Mouse (Mus musculus): Measurements from ENCODE around the gene Tnks2. TPM values are rescaled to one million over a fixed set of nuclear protein-coding genes. Genes with fewer than 3 reads are reported as not detected.

The Tnks2 gene
- polyA plus RNA-seq, 1 experiment from 2014 or later: 69.1 TPM

DNA sequence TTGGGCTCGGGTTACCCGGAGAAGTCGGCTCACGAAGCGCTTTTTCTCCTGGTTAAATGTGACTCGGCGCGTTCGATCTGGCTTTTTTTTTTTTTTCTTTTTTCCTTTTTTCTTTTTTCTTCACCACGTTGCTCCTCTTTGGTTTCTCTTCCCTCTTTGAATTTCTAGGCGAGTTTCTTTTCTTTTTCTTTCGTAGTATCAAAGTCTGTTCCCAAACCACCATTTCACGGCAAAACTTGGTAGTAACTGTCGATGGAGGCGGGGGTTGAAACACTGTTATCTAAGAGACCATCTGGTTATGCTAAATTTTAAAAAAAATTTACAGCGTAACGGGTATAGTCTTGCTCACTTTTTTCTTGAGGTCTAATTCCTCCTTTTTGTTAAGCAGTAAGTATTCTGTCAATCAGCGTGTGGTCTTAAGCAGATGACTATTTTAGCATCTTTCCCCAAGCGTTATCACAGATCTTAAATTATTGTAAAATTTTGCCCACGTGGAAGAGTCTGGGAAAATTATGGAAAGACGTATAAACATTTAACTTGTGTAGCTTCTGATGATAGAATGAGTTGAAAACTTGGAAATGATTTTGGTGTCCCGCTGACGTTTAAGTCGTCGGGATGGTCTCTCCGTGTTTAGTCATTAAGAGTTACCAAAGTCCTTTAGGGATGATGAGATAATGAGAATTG lies 92.7 kb downstream of the Tnks2 start:
- Histone ChIP-seq H3K9ac (replicated peaks; ENCODE audit: low read depth, low read length) (peak overlapping the region; percentile 88), H3K9me3 (ENCODE audit: control insufficient read depth, low read depth, low read length) (no peaks in the 10 kb centered on the region), H3K4me1 (ENCODE audit: control insufficient read depth, insufficient read depth, low read length) (peaks cover 7% of the 10 kb centered on the region; the same call in 1 of the 2 replicates), H3K36me3 (ENCODE audit: control insufficient read depth, insufficient read depth, low read length) (no peaks in the 10 kb centered on the region), H3K4me3 (ENCODE audit: low read depth, low read length) (peak overlapping the region; percentile 87), H3K27ac (ENCODE audit: low read length) (peak overlapping the region; percentile 93), H3K4me2 (replicated peaks; ENCODE audit: low read depth, low read length) (peak overlapping the region; percentile 61), H3K27me3 (ENCODE audit: control insufficient read depth, insufficient read depth, low read length) (no peaks in the 10 kb centered on the region)
- no peak for ATAC-seq (ENCODE audit: insufficient number of reproducible peaks, insufficient read depth, low FRiP score, low read depth)
- WGBS: under 1% methylated on average over 26 of the region's 26 CpGs

GRCm38 (mm10) chr19:36927800-36928361 lies 93.8 kb downstream of the Tnks2 start:
- peaks cover 7% of the 10 kb centered on the region; the same call in 1 of the 2 replicates for H3K4me1 ChIP-seq (ENCODE audit: control insufficient read depth, insufficient read depth, low read length)
- WGBS: 76% methylated on average over 6 of the region's 6 CpGs
- no peaks in the 10 kb centered on the region for H3K27me3 ChIP-seq (ENCODE audit: control insufficient read depth, insufficient read depth, low read length)
- H3K9ac ChIP-seq (replicated peaks; ENCODE audit: low read depth, low read length): no peak overlapping the region
- no peak overlapping the region; the same call in 1 of the 2 replicates for H3K4me3 ChIP-seq (ENCODE audit: low read depth, low read length)
- no peak overlapping the region for H3K27ac ChIP-seq (ENCODE audit: low read length)
- peak overlapping the region; percentile 61; the same call in 1 of the 2 replicates for H3K4me2 ChIP-seq (replicated peaks; ENCODE audit: low read depth, low read length)
- ATAC-seq (ENCODE audit: insufficient number of reproducible peaks, insufficient read depth, low FRiP score, low read depth): no peak
- H3K36me3 ChIP-seq (ENCODE audit: control insufficient read depth, insufficient read depth, low read length): no peaks in the 10 kb centered on the region
- H3K9me3 ChIP-seq (ENCODE audit: control insufficient read depth, low read depth, low read length): no peaks in the 10 kb centered on the region

GRCm38 (mm10) chr19:36929816-36930215 lies 95.8 kb downstream of the Tnks2 start:
- Histone ChIP-seq H3K4me1 (ENCODE audit: control insufficient read depth, insufficient read depth, low read length) (peaks cover 7% of the 10 kb centered on the region; the same call in 1 of the 2 replicates), H3K36me3 (ENCODE audit: control insufficient read depth, insufficient read depth, low read length) (no peaks in the 10 kb centered on the region), H3K27ac (ENCODE audit: low read length) (no peak overlapping the region), H3K9me3 (ENCODE audit: control insufficient read depth, low read depth, low read length) (no peaks in the 10 kb centered on the region), H3K27me3 (ENCODE audit: control insufficient read depth, insufficient read depth, low read length) (no peaks in the 10 kb centered on the region), H3K4me2 (replicated peaks; ENCODE audit: low read depth, low read length) (no peak overlapping the region), H3K4me3 (ENCODE audit: low read depth, low read length) (no peak overlapping the region), H3K9ac (replicated peaks; ENCODE audit: low read depth, low read length) (no peak overlapping the region)
- ATAC-seq (ENCODE audit: insufficient number of reproducible peaks, insufficient read depth, low FRiP score, low read depth): no peak

DNA sequence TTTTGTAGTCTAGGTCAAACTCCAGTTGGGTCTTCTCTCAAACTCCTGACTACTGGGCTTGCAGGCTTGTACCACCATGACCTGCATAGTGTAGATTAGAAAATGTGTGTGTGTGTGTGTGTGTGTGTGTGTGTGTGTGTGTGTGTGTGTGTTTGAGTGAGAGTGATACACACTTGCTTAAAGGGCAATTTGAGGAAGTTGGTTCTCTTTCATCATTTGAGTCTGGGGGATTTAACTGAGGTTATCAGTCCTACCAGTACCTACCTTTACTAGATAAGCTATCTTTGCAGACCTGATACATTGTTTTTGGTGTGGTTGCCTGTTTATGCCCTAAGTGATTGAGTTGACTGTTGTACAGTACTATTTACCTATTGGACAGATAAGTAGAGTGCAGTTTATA lies 98.1 kb downstream of the Tnks2 start:
- Histone ChIP-seq H3K9ac (replicated peaks; ENCODE audit: low read depth, low read length) (no peak overlapping the region), H3K4me1 (ENCODE audit: control insufficient read depth, insufficient read depth, low read length) (peaks cover 5% of the 10 kb centered on the region; the same call in 1 of the 2 replicates), H3K4me2 (replicated peaks; ENCODE audit: low read depth, low read length) (no peak overlapping the region), H3K36me3 (ENCODE audit: control insufficient read depth, insufficient read depth, low read length) (no peaks in the 10 kb centered on the region), H3K9me3 (ENCODE audit: control insufficient read depth, low read depth, low read length) (no peaks in the 10 kb centered on the region), H3K4me3 (ENCODE audit: low read depth, low read length) (no peak overlapping the region), H3K27me3 (ENCODE audit: control insufficient read depth, insufficient read depth, low read length) (no peaks in the 10 kb centered on the region), H3K27ac (ENCODE audit: low read length) (no peak overlapping the region)
- no peak for ATAC-seq (ENCODE audit: insufficient number of reproducible peaks, insufficient read depth, low FRiP score, low read depth)

DNA sequence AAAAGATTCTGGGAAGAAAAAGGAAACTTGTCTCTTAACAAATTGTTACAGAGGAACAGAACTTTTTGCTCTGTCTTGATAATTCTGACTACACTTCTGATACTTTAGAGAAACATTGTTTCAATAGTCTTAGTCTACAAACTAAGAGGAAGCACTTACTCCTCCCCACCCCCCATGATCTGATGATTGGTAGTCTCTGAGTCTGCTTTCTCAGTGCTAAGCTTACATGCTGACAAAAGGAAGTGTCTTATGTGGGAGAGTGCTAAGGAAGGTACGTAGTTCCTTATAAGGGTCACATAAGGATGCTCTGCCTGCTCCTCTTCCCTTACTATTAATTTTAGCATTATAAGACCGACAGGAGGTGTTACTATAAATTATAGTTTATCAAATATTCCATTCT lies 98.6 kb downstream of the Tnks2 start:
- no peak overlapping the region for H3K4me3 ChIP-seq (ENCODE audit: low read depth, low read length)
- no peaks in the 10 kb centered on the region for H3K9me3 ChIP-seq (ENCODE audit: control insufficient read depth, low read depth, low read length)
- no peak overlapping the region for H3K27ac ChIP-seq (ENCODE audit: low read length)
- no peak for ATAC-seq (ENCODE audit: insufficient number of reproducible peaks, insufficient read depth, low FRiP score, low read depth)
- H3K9ac ChIP-seq (replicated peaks; ENCODE audit: low read depth, low read length): no peak overlapping the region
- no peaks in the 10 kb centered on the region for H3K36me3 ChIP-seq (ENCODE audit: control insufficient read depth, insufficient read depth, low read length)
- 80% methylated on average over 2 of the region's 2 CpGs for WGBS
- H3K4me1 ChIP-seq (ENCODE audit: control insufficient read depth, insufficient read depth, low read length): peaks cover under 1% of the 10 kb centered on the region; the same call in 1 of the 2 replicates
- H3K27me3 ChIP-seq (ENCODE audit: control insufficient read depth, insufficient read depth, low read length): no peaks in the 10 kb centered on the region
- H3K4me2 ChIP-seq (replicated peaks; ENCODE audit: low read depth, low read length): no peak overlapping the region

GRCm38 (mm10) chr19:36936285-36936684 lies 102.3 kb downstream of the Tnks2 start:
- Histone ChIP-seq H3K27ac (ENCODE audit: low read length) (no peak overlapping the region), H3K27me3 (ENCODE audit: control insufficient read depth, insufficient read depth, low read length) (no peaks in the 10 kb centered on the region), H3K4me1 (ENCODE audit: control insufficient read depth, insufficient read depth, low read length) (no peaks in the 10 kb centered on the region), H3K4me3 (ENCODE audit: low read depth, low read length) (no peak overlapping the region), H3K9ac (replicated peaks; ENCODE audit: low read depth, low read length) (no peak overlapping the region), H3K9me3 (ENCODE audit: control insufficient read depth, low read depth, low read length) (no peaks in the 10 kb centered on the region), H3K36me3 (ENCODE audit: control insufficient read depth, insufficient read depth, low read length) (no peaks in the 10 kb centered on the region), H3K4me2 (replicated peaks; ENCODE audit: low read depth, low read length) (no peak overlapping the region)
- WGBS: 86% methylated on average over 4 of the region's 4 CpGs
- no peak for ATAC-seq (ENCODE audit: insufficient number of reproducible peaks, insufficient read depth, low FRiP score, low read depth)

DNA sequence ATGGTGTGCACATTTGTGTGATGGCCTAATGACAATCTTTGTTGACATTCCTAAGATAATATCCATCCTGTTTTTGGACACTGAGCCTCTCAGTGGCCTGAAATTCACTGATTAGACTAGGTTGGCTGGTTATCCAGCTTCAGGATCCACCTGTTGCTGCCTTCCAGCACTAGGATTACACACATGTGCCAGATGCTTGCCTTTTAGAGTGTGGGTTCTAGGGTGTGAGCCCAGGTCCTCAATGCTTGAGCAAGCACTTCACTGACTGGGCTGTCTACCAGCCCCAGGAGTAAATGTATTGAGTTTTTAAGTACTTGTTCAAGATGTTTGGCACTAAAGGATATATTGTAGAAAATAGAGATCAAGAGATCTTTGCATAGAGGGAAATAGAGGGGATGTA lies 104.0 kb downstream of the Tnks2 start:
- H3K36me3 ChIP-seq (ENCODE audit: control insufficient read depth, insufficient read depth, low read length): no peaks in the 10 kb centered on the region
- no peaks in the 10 kb centered on the region for H3K9me3 ChIP-seq (ENCODE audit: control insufficient read depth, low read depth, low read length)
- H3K27me3 ChIP-seq (ENCODE audit: control insufficient read depth, insufficient read depth, low read length): no peaks in the 10 kb centered on the region
- H3K27ac ChIP-seq (ENCODE audit: low read length): no peak overlapping the region
- H3K4me2 ChIP-seq (replicated peaks; ENCODE audit: low read depth, low read length): no peak overlapping the region
- H3K4me3 ChIP-seq (ENCODE audit: low read depth, low read length): no peak overlapping the region
- ATAC-seq (ENCODE audit: insufficient number of reproducible peaks, insufficient read depth, low FRiP score, low read depth): no peak
- H3K9ac ChIP-seq (replicated peaks; ENCODE audit: low read depth, low read length): no peak overlapping the region
- no peaks in the 10 kb centered on the region for H3K4me1 ChIP-seq (ENCODE audit: control insufficient read depth, insufficient read depth, low read length)

- H3K9me3 ChIP-seq (ENCODE audit: control insufficient read depth, low read depth, low read length): no peaks in the 10 kb centered on the region
- H3K27me3 ChIP-seq (ENCODE audit: control insufficient read depth, insufficient read depth, low read length): no peaks in the 10 kb centered on the region
- H3K4me1 ChIP-seq (ENCODE audit: control insufficient read depth, insufficient read depth, low read length): no peaks in the 10 kb centered on the region
- H3K4me3 ChIP-seq (ENCODE audit: low read depth, low read length): no peak overlapping the region
- H3K36me3 ChIP-seq (ENCODE audit: control insufficient read depth, insufficient read depth, low read length): no peaks in the 10 kb centered on the region
- 93% methylated on average over 1 of the region's 1 CpGs for WGBS
- no peak for ATAC-seq (ENCODE audit: insufficient number of reproducible peaks, insufficient read depth, low FRiP score, low read depth)
- no peak overlapping the region for H3K4me2 ChIP-seq (replicated peaks; ENCODE audit: low read depth, low read length)
- H3K9ac ChIP-seq (replicated peaks; ENCODE audit: low read depth, low read length): no peak overlapping the region
- H3K27ac ChIP-seq (ENCODE audit: low read length): no peak overlapping the region
Observed at GRCm38 (mm10) chr19:36940064-36940463, 106.0 kb downstream of the Tnks2 start.

All from stomach, embryonic 14.5 days (tissue).